Comparison of ENCODE assay signal across 16 mouse cellular contexts in genomic region chr14:78722031-78722430, GRCm38 (mm10).
"Had no signal": no experiment of that assay in that cellular context is flagged by ENCODE, and none has a peak within 500 bp of the region (broad histone marks: within the 10 kb centered on the region; RNA-seq: fewer than 3 reads in every experiment).

No protein-coding gene starts in this region.

- H3K36me3 ChIP-seq: midbrain, embryonic 13.5 days; midbrain, embryonic 15.5 days; stomach, embryonic 15.5 days had no signal

- H3K27ac ChIP-seq: macrophage; midbrain, embryonic 13.5 days; midbrain, embryonic 15.5 days; neural tube, embryonic 12.5 days; stomach, embryonic 15.5 days; stomach, postnatal 0 days had no signal

- H3K9me3 ChIP-seq: megakaryocyte, embryonic 14.5 days; midbrain, embryonic 13.5 days; midbrain, embryonic 15.5 days; neural tube, embryonic 12.5 days; stomach, embryonic 15.5 days had no signal

- H3K4me3 ChIP-seq: megakaryocyte, embryonic 14.5 days; midbrain, embryonic 13.5 days; midbrain, embryonic 15.5 days; neural tube, embryonic 12.5 days; stomach, embryonic 15.5 days had no signal

- H3K27me3 ChIP-seq: stomach, embryonic 15.5 days had no signal

- DNase-seq: lung, adult 18-20 months; lung, embryonic 14.5 days; lung, postnatal 10 days; lung, postnatal 36 days; right cerebral cortex, postnatal 14 days; thymus, adult 2 months; thymus, postnatal 25 days; thymus, postnatal 4 days had no signal

- H3K4me2 ChIP-seq: lung, embryonic 14.5 days; midbrain, embryonic 11.5 days; midbrain, embryonic 13.5 days; midbrain, embryonic 15.5 days; neural tube, embryonic 12.5 days; stomach, embryonic 15.5 days had no signal

- ATAC-seq: midbrain, embryonic 13.5 days; midbrain, embryonic 15.5 days had no signal

- H3K9ac ChIP-seq: lung, embryonic 14.5 days; midbrain, embryonic 13.5 days; midbrain, embryonic 15.5 days; neural tube, embryonic 12.5 days; stomach, embryonic 15.5 days had no signal
